Mouse (Mus musculus): ENCODE data around the gene Tmem88.
A peak's percentile ranks its signal among the peaks of the same experiment; 100 is the strongest.

Gene Tmem88

GRCm38 (mm10) chr11:69398059-69398458, at the start of gene Tmem88:
Gene Tmem88 (minus strand): TSS chr11:69398234.
- peak; percentile 46 for DNase-seq

GRCm38 (mm10) chr11:69447299-69447698, 49.3 kb upstream of the Tmem88 start:
- DNase-seq, result no peak

- DNase-seq, result no peak
Observed at GRCm38 (mm10) chr11:69443328-69443727, 45.3 kb upstream of the Tmem88 start.

- no peak for DNase-seq
Observed at GRCm38 (mm10) chr11:69437291-69437690, 39.3 kb upstream of the Tmem88 start.

GRCm38 (mm10) chr11:69433189-69433588, 35.2 kb upstream of the Tmem88 start:
- DNase-seq, result no peak

GRCm38 (mm10) chr11:69432640-69432982, 34.6 kb upstream of the Tmem88 start:
- DNase-seq, result no peak

GRCm38 (mm10) chr11:69431829-69432639, 34.0 kb upstream of the Tmem88 start:
- DNase-seq, result peak; percentile 82

- no peak for DNase-seq
Observed at GRCm38 (mm10) chr11:69430631-69431030, 32.6 kb upstream of the Tmem88 start.

- no peak for DNase-seq
Observed at GRCm38 (mm10) chr11:69429313-69429712, 31.3 kb upstream of the Tmem88 start.

GRCm38 (mm10) chr11:69428751-69429150, 30.7 kb upstream of the Tmem88 start:
- DNase-seq, result no peak

- DNase-seq, result no peak
Observed at GRCm38 (mm10) chr11:69426246-69426645, 28.2 kb upstream of the Tmem88 start.

GRCm38 (mm10) chr11:69423885-69424284, 25.9 kb upstream of the Tmem88 start:
- DNase-seq, result no peak

- no peak for DNase-seq
Observed at GRCm38 (mm10) chr11:69422842-69423241, 24.8 kb upstream of the Tmem88 start.

- DNase-seq, result no peak
Observed at GRCm38 (mm10) chr11:69421131-69421977, 23.3 kb upstream of the Tmem88 start.

GRCm38 (mm10) chr11:69420554-69421000, 22.5 kb upstream of the Tmem88 start:
- DNase-seq, result no peak

GRCm38 (mm10) chr11:69419813-69420553, 21.9 kb upstream of the Tmem88 start:
- no peak for DNase-seq

- DNase-seq, result no peak
Observed at GRCm38 (mm10) chr11:69419443-69419812, 21.4 kb upstream of the Tmem88 start.

GRCm38 (mm10) chr11:69418481-69419442, 20.7 kb upstream of the Tmem88 start:
- peak; percentile 87 for DNase-seq

GRCm38 (mm10) chr11:69417449-69418384, 19.7 kb upstream of the Tmem88 start:
- DNase-seq, result peak; percentile 96

GRCm38 (mm10) chr11:69416921-69417448, 19.0 kb upstream of the Tmem88 start:
- DNase-seq, result no peak

GRCm38 (mm10) chr11:69416509-69416908, 18.5 kb upstream of the Tmem88 start:
- DNase-seq, result no peak

Data from cerebellum, adult 8-10 months (tissue).